Mouse (Mus musculus): Measurements from ENCODE around the gene Gapvd1. TPM values are rescaled to one million over a fixed set of nuclear protein-coding genes. Genes with fewer than 3 reads are reported as not detected.

Gapvd1 gene
- polyA plus RNA-seq, 1 experiment from 2014 or later, result 60.7 TPM

DNA sequence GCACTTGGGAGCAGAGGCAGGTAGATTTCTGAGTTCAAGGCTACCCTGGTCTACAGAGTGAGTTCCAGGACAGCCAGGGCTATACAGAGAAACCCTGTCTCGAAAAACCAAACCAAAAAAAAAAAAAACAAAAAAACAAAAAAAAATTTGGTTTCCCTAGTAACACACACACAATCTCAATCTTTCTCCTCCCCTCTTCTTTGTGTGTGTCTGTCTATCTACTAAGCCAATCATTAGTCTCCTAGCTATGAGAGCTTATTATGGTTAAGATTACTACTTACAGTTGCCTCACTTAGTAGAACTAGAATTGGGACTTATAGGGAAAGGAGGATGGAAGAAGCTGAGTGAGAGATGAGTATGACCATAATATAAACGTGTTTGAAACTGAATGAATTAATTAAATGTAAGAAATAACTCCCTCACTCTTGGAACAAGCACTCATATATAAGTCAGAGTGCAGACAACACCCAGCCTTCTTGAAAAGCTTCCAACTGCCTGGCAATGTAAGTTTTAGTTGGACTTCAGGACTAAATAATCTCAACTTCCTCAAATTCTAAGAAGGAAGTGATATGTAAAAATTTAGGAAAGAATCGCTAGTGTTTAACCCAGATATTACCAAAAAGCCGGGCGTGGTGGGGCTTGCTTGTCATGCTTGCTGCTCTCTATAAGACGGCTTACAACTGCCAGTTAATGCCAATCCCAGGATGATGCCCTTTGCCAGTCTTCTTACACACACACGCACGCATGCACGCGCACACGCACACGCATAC, 13.5 kb downstream of the Gapvd1 start:
- no peak overlapping the region for H3K4me2 ChIP-seq
- no peaks in the 10 kb centered on the region for H3K27me3 ChIP-seq
- H3K4me3 ChIP-seq, result no peak overlapping the region
- no peak for ATAC-seq (replicated peaks; ENCODE audit: insufficient number of reproducible peaks, insufficient read depth, low FRiP score, low read depth)
- no peaks in the 10 kb centered on the region for H3K9me3 ChIP-seq (replicated peaks)
- no peak overlapping the region for H3K9ac ChIP-seq
- peaks cover 8% of the 10 kb centered on the region for H3K4me1 ChIP-seq (replicated peaks)
- peaks cover 3% of the 10 kb centered on the region; the same call in 1 of the 2 replicates for H3K36me3 ChIP-seq
- 87% methylated on average over 12 of the region's 12 CpGs for WGBS
- H3K27ac ChIP-seq, result no peak overlapping the region

DNA sequence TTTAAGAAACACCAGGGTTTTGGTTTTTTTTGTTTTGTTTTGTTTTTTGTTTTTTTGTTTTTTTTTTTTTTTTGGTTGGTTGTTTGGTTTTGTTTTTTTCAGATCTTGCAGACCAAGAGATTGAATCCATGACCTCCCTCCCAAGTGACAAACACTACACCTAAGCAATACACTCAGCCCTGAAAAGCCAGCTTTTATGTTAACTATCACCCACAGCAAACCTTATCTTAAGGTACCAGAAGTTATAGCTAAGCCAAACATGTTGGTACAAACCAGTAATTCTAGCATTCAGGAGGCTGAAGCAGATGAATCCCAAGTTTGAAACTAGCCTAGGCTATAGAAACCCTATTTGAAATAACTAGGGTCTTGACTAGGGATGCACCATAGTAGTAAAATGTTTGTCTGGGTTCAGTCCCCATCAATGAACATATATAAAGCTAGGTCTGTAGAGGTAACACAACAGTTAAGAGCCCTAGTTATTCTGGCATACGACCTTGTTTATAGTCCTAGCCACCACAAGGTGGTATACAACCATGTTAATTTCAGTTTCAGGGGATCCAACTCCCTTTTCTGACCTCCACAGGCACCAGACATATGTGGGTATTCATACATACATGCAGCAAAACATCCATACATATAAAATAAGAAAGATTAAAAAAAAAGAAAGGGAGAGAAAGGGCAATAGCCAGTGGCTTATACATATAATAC, 15.2 kb downstream of the Gapvd1 start:
- H3K9ac ChIP-seq, result no peak overlapping the region
- no peak overlapping the region for H3K27ac ChIP-seq
- H3K4me2 ChIP-seq, result no peak overlapping the region
- H3K36me3 ChIP-seq, result peaks cover 3% of the 10 kb centered on the region; the same call in 1 of the 2 replicates
- 71% methylated on average over 1 of the region's 1 CpGs for WGBS
- no peak overlapping the region for H3K4me3 ChIP-seq
- no peak for ATAC-seq (replicated peaks; ENCODE audit: insufficient number of reproducible peaks, insufficient read depth, low FRiP score, low read depth)
- H3K27me3 ChIP-seq, result no peaks in the 10 kb centered on the region
- H3K4me1 ChIP-seq (replicated peaks), result peaks cover 16% of the 10 kb centered on the region
- no peaks in the 10 kb centered on the region for H3K9me3 ChIP-seq (replicated peaks)

DNA sequence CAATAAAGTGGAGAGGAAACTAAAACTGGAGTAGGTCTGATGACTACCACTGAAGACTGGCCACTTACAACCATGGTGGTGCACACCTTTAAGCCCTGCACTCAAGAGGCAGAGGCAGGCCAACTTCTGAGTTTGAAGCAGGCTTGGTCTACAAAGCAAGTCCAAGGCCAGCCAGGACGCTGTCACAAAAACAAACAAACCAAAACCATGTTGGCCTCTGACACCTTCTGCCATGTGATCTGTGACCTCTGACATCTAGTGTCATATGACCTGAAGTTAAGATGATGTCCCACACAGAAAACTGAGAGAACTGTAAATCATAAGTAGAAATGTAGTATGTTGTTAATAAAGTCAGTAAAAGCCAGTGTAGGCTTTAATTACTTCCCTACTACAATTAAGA, 17.1 kb downstream of the Gapvd1 start:
- Histone ChIP-seq H3K9me3 (replicated peaks) (no peaks in the 10 kb centered on the region), H3K4me3 (no peak overlapping the region), H3K27ac (no peak overlapping the region), H3K9ac (no peak overlapping the region), H3K36me3 (no peaks in the 10 kb centered on the region), H3K27me3 (no peaks in the 10 kb centered on the region), H3K4me2 (no peak overlapping the region), H3K4me1 (replicated peaks) (peaks cover 14% of the 10 kb centered on the region)
- ATAC-seq (replicated peaks; ENCODE audit: insufficient number of reproducible peaks, insufficient read depth, low FRiP score, low read depth), result no peak
- WGBS, result 63% methylated on average over 1 of the region's 1 CpGs

DNA sequence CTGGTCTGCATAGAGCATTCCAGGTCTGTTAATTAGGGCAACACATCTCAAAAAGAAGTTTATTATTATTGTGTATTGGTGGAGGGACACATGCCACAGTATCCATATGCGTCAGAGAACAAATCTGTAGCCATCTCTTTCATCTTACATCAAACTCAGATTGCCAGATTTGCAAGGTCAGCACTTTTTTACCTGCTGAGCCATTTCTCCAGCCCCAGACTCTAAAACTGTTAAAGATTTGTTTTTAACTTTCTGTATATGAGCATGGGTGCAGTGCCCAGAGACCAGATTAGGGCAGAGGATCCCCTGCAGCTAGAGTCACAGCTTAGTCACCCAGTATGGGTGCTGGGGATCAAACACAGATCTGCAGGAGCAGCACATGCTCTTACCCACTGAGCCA, 18.4 kb downstream of the Gapvd1 start:
- no peak for ATAC-seq (replicated peaks; ENCODE audit: insufficient number of reproducible peaks, insufficient read depth, low FRiP score, low read depth)

GRCm38 (mm10) chr2:34727045-34727728, 27.8 kb downstream of the Gapvd1 start:
- no peak overlapping the region for H3K9ac ChIP-seq
- H3K27ac ChIP-seq, result no peak overlapping the region
- WGBS, result 65% methylated on average over 8 of the region's 8 CpGs
- no peaks in the 10 kb centered on the region for H3K9me3 ChIP-seq (replicated peaks)
- H3K27me3 ChIP-seq, result no peaks in the 10 kb centered on the region
- H3K4me2 ChIP-seq, result no peak overlapping the region
- no peaks in the 10 kb centered on the region for H3K4me1 ChIP-seq (replicated peaks)
- H3K4me3 ChIP-seq, result no peak overlapping the region
- ATAC-seq (replicated peaks; ENCODE audit: insufficient number of reproducible peaks, insufficient read depth, low FRiP score, low read depth), result no peak
- H3K36me3 ChIP-seq, result peaks cover 39% of the 10 kb centered on the region

More for the DNA sequence above, 18.4 kb downstream of the Gapvd1 start:
- Histone ChIP-seq H3K36me3 (no peaks in the 10 kb centered on the region), H3K4me2 (no peak overlapping the region), H3K9ac (no peak overlapping the region), H3K27ac (no peak overlapping the region), H3K27me3 (no peaks in the 10 kb centered on the region), H3K9me3 (replicated peaks) (no peaks in the 10 kb centered on the region), H3K4me3 (no peak overlapping the region), H3K4me1 (replicated peaks) (peaks cover 8% of the 10 kb centered on the region; the same call in 1 of the 2 replicates)
- 84% methylated on average over 1 of the region's 1 CpGs for WGBS

GRCm38 (mm10) chr2:34725269-34725668, 29.8 kb downstream of the Gapvd1 start:
- H3K9me3 ChIP-seq (replicated peaks), result no peaks in the 10 kb centered on the region
- H3K27me3 ChIP-seq, result no peaks in the 10 kb centered on the region
- H3K36me3 ChIP-seq, result peaks cover 55% of the 10 kb centered on the region
- H3K9ac ChIP-seq, result no peak overlapping the region
- no peak overlapping the region for H3K27ac ChIP-seq
- no peak overlapping the region for H3K4me3 ChIP-seq
- no peak overlapping the region for H3K4me2 ChIP-seq
- H3K4me1 ChIP-seq (replicated peaks), result no peaks in the 10 kb centered on the region
- ATAC-seq (replicated peaks; ENCODE audit: insufficient number of reproducible peaks, insufficient read depth, low FRiP score, low read depth), result no peak
- WGBS, result 94% methylated on average over 5 of the region's 5 CpGs

DNA sequence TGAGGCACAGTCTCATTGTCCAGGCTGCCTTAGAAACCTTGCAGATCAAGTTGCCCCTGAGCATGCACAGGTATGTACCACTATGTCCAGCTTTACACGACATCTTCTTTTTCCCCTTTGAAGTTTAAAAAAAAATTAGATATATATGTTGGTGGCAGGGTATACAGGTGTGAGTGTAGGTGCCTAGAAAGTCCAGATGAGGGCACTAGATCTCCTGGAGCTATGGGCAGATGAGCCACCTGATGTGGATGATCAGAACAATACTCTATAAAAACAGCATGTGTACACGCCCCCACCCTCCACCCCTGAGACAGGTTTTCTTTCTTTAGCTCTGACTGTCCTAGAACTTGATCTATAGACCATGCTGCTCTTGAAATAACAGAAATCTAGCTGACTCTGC, 36.8 kb downstream of the Gapvd1 start:
- Histone ChIP-seq H3K4me1 (replicated peaks) (no peaks in the 10 kb centered on the region), H3K4me3 (no peak overlapping the region), H3K9ac (no peak overlapping the region), H3K4me2 (no peak overlapping the region), H3K9me3 (replicated peaks) (no peaks in the 10 kb centered on the region), H3K27me3 (no peaks in the 10 kb centered on the region), H3K36me3 (peaks cover 68% of the 10 kb centered on the region), H3K27ac (no peak overlapping the region)
- ATAC-seq (replicated peaks; ENCODE audit: insufficient number of reproducible peaks, insufficient read depth, low FRiP score, low read depth), result no peak
- 75% methylated on average over 2 of the region's 2 CpGs for WGBS

DNA sequence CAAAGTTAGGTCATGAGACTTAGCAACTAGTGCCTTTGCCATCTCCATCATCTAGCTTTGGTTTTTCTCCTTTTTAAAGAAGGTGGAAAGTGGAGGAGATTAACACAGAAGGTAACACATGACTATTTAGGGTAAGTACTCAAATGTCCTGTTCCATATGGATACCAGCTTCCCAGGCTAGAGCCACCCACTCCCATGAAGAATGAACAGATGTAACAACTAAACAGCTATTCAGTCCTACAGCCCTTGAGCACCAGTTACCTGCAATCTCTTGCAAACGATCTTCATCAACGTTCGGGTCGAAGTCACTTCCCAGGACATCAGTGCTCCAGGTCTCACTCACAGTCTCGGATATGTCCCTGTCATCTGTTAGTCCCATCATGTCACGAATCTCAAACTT, 43.1 kb downstream of the Gapvd1 start:
- no peaks in the 10 kb centered on the region for H3K4me1 ChIP-seq (replicated peaks)
- no peak overlapping the region for H3K4me3 ChIP-seq
- H3K27me3 ChIP-seq, result no peaks in the 10 kb centered on the region
- no peaks in the 10 kb centered on the region for H3K9me3 ChIP-seq (replicated peaks)
- H3K27ac ChIP-seq, result no peak overlapping the region
- peaks cover 89% of the 10 kb centered on the region for H3K36me3 ChIP-seq
- H3K9ac ChIP-seq, result no peak overlapping the region
- H3K4me2 ChIP-seq, result no peak overlapping the region
- WGBS, result 92% methylated on average over 6 of the region's 6 CpGs
- ATAC-seq (replicated peaks; ENCODE audit: insufficient number of reproducible peaks, insufficient read depth, low FRiP score, low read depth), result no peak

GRCm38 (mm10) chr2:34708675-34709074, 46.4 kb downstream of the Gapvd1 start:
- no peaks in the 10 kb centered on the region for H3K9me3 ChIP-seq (replicated peaks)
- no peak for ATAC-seq (replicated peaks; ENCODE audit: insufficient number of reproducible peaks, insufficient read depth, low FRiP score, low read depth)
- peaks cover 93% of the 10 kb centered on the region for H3K36me3 ChIP-seq
- H3K4me1 ChIP-seq (replicated peaks), result no peaks in the 10 kb centered on the region
- no peaks in the 10 kb centered on the region for H3K27me3 ChIP-seq
- H3K4me2 ChIP-seq, result no peak overlapping the region
- no peak overlapping the region for H3K4me3 ChIP-seq
- no peak overlapping the region for H3K27ac ChIP-seq
- 91% methylated on average over 1 of the region's 1 CpGs for WGBS
- no peak overlapping the region for H3K9ac ChIP-seq

- H3K9ac ChIP-seq, result no peak overlapping the region
- H3K27ac ChIP-seq, result no peak overlapping the region
- H3K27me3 ChIP-seq, result no peaks in the 10 kb centered on the region
- no peak overlapping the region for H3K4me2 ChIP-seq
- H3K36me3 ChIP-seq, result peaks cover 64% of the 10 kb centered on the region
- no peak overlapping the region for H3K4me3 ChIP-seq
- ATAC-seq (replicated peaks; ENCODE audit: insufficient number of reproducible peaks, insufficient read depth, low FRiP score, low read depth), result no peak
- no peaks in the 10 kb centered on the region for H3K9me3 ChIP-seq (replicated peaks)
- H3K4me1 ChIP-seq (replicated peaks), result 0 out of 2 replicates have a peak, but pooled peaks cover 4% of the 10 kb centered on the region
These were observed 58.4 kb downstream of the Gapvd1 start for GRCm38 (mm10) chr2:34696592-34696991.

- WGBS, result 96% methylated on average over 10 of the region's 10 CpGs
- Histone ChIP-seq H3K4me3 (no peak overlapping the region), H3K4me2 (no peak overlapping the region), H3K27ac (no peak overlapping the region), H3K4me1 (replicated peaks) (0 out of 2 replicates have a peak, but pooled peaks cover 4% of the 10 kb centered on the region), H3K36me3 (peaks cover 72% of the 10 kb centered on the region), H3K27me3 (no peaks in the 10 kb centered on the region), H3K9me3 (replicated peaks) (no peaks in the 10 kb centered on the region), H3K9ac (no peak overlapping the region)
- no peak for ATAC-seq (replicated peaks; ENCODE audit: insufficient number of reproducible peaks, insufficient read depth, low FRiP score, low read depth)
These were observed 62.2 kb downstream of the Gapvd1 start for GRCm38 (mm10) chr2:34692861-34693260.

Data from heart, embryonic 15.5 days (tissue).